Mouse (Mus musculus): Measurements from ENCODE around the gene Mcam.

DNA sequence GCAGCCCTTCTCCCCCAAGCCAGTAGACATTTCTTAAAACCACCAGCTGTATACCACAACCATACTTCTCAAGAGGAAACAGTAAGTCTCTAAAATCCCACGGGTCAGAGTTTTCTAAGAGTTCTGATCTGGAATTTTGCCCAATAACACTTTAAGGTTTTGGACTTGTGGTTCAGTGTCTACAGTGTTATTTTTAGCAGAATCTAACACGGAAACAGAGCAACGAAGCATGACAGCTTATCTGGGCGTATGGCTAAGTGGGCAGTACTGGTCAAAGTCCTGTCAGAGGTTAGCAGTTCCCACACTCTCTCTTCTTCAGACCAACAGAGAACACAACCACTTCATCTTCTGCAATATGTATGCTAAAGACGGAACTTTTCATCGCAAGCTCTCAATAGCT lies 41.3 kb downstream of the Mcam start:
- no peak for TF ChIP-seq CTCF (IDR thresholded peaks at IDR 0.05; ENCODE audit: control insufficient read depth, insufficient read depth, insufficient replicate concordance, low read depth, low read length)
- TF ChIP-seq POLR2A (IDR thresholded peaks at IDR 0.05; ENCODE audit: control insufficient read depth, low read depth, low read length) = no peak
